Mouse (Mus musculus): ENCODE measurements around the gene Angptl2.

Angptl2 gene

DNA sequence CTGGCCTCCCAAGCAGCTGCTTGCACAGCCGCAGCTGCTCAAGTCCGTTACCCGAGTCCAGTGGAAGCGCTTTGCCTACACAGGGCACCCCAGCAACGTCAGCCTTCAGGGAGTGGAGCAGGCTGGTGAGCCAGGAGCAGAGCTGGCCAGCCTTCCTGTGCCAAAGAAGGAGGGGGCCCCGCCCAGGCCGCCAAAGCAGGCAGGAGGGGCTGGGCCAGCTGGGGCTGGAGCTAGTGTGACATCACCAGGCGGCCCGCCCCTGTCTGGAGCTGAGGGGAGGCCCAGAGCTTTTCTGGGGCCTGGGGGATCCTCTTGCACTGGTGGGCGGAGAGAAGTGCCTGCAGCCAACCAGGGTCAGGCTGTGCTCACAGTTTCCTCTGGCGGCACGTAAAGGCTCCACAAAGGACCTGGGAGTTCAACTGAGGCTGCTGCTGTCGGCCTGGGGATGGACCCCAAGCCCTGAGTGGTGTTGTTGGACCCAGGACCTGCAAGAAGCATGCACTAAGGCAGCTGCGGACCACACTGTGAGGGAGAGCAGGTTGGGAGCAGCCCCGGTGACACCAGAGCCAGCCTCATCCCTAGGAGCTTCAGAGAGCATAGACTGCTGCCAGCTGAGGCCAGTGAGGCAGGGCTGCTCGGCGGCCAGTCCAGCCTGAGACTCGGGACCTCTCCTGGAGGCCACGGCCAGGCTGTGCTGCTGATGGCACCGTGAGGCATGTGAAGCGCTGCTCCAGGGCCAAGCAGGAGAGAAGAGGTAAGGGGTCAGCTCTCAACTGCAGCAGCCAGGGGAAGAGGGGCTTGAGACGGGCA lies at the start of gene Angptl2:
Gene Angptl2, plus strand, starts transcription at position 370 of the 810 bp plus-strand sequence.
- DNase-seq (ENCODE audit: low spot score in 2 of 2): peak; percentile 79 to 91

DNA sequence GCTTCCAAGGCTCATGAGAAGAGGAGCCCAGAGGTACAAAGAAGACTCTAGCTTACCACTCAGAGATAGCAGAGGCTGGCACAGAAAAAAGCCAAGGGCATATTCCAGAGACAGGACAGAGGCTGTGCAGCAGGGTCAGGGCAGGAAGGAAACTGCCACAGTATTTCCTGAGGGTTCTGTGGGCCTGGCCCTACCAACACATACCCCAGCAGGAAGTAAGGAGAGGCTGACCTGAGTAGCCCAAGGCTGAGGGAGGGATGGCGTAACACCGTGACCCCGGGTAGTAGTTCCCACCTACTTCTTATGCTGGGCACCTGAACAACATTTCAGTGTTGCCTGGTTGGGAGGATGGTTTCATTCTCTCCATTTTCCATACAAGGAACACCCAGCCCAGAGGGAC lies 48.8 kb upstream of the Angptl2 start:
- no peak for DNase-seq (ENCODE audit: low spot score in 2 of 2)

DNA sequence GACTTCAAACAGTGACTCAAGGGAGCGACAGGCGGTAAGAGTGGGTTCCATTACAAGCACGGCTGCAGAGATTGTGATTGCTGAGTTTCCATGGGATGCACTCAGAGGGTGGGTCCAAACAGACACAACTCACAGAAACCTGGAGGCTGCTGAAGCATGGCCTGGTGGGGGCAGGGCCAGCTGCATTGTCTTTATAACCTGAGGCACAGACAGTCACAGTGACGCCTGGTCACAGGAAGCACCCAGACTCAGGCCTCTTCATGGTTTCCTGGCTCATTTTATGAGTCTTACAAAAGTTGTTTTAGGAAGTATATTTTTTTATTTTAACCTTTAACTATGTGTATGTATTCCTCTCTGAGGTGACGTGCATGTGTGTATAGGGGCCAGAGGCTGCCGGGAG lies 46.4 kb upstream of the Angptl2 start:
- DNase-seq (ENCODE audit: low spot score in 2 of 2): no peak

DNA sequence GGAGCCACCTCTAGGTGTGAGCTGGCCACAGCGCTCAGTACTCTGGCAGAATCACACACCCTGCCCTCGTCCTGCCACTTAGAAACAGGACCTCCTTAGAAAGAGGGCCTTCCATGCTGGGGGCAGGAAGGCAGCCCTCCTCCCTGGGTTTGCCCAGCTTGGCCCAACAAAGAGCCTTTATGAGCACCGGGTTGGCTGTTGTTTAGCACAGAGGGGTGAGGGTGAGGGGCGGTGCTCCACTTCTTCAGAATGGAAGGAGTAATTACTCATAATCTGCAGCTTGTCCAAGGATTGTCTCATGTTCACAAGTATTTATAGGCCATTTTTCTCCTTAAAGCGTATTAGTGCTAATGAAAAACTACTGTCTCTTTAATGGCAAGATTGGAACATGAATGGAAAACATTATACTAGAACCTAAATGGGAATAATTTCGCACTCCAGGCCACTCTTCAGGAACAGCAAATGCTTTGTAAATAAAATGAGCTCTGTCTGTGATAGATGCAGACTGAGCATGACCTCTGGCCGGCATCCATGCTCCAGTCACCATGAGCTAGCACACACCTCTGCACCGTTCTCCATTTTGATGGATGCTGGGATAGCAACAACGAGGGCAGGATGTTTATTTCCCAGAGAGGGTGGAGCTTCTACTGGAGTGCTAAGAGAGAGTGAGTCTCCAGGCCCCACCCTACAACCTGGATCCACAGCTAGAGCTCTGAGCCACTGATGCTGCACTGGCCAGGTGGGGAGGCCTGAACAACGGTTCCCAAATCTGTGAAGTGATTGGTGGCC lies 44.9 kb upstream of the Angptl2 start:
- DNase-seq (ENCODE audit: low spot score in 2 of 2): no peak

DNA sequence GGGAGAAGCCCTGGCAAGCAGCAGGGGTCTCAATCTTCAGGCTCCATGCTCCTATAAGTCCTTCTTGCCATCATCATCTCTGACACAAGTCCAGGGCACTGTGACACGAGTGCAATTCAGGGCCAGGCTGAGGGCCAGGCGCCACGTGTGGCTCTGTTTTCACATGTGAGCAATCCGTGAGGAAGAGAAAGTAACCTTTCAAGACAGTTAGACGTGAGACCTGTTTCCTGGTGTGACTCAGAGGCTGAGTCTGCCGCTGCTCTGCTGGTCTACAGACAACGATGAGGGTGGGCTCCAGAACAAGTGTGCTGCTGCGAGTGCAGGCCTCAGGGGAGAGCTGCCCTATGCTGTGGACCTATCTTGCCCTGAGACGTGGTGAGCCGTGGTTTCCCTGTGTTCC lies 42.7 kb upstream of the Angptl2 start:
- peak in 1 of 2 experiments; percentile 19 for DNase-seq (ENCODE audit: low spot score in 2 of 2)

DNA sequence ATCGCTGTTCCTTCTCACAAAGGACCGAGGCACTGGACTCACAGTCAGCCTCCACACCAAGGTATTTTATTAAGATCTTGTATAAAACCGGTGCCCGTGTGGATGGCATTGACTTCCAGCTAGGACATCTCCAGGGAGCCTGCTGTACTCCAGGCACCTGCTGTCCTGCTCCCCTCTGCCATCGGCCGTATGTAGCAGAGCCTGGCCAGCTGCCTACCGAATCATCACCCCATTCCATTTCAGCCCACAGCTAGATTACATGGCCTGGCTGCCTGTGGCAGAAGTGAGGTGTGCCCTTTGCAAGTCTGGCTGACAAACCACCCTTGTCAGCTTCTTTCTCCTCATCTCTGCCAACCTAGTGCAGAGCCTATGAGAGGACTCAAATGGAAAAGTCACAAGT lies 42.2 kb upstream of the Angptl2 start:
- DNase-seq (ENCODE audit: low spot score in 2 of 2): no peak

DNA sequence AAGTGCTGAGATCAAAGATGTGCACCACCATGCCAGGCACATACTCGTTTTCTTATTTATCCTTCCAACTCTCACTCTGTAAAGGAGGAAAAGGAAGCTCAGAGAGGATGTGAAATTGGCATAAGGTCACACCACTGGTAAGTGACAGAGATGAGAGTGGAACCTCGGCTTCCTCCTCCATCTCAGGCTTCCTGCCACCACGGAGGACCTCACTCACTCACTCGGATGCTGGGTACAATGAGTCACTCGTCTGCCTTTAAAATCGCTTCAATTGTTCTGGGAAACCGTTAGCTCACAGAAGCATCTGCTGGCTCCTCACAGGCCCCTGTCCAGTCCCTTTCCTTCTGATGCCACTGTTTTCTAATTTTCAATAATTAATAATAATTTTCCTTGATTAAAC lies 39.4 kb upstream of the Angptl2 start:
- DNase-seq (ENCODE audit: low spot score in 2 of 2): no peak

DNA sequence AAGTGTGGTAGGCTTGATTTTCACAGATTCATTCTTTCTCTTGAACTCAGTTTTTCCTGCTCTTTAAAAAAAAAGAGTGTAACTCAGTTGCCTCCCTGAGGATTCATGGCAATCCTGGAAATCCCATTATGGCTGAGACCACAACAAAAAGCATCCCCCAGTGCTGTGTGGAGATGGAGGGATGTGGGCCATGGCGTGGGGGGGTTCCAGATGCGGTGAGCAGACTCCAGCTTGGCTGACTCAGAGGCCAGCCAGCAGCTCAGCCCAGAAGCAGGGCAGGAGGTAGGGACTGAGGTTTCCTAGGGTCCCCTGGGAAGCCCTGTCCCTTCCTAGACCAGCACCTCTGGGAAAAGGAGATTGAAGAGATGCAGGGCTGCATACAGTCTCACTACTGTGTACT lies 38.9 kb upstream of the Angptl2 start:
- no peak for DNase-seq (ENCODE audit: low spot score in 2 of 2)

DNA sequence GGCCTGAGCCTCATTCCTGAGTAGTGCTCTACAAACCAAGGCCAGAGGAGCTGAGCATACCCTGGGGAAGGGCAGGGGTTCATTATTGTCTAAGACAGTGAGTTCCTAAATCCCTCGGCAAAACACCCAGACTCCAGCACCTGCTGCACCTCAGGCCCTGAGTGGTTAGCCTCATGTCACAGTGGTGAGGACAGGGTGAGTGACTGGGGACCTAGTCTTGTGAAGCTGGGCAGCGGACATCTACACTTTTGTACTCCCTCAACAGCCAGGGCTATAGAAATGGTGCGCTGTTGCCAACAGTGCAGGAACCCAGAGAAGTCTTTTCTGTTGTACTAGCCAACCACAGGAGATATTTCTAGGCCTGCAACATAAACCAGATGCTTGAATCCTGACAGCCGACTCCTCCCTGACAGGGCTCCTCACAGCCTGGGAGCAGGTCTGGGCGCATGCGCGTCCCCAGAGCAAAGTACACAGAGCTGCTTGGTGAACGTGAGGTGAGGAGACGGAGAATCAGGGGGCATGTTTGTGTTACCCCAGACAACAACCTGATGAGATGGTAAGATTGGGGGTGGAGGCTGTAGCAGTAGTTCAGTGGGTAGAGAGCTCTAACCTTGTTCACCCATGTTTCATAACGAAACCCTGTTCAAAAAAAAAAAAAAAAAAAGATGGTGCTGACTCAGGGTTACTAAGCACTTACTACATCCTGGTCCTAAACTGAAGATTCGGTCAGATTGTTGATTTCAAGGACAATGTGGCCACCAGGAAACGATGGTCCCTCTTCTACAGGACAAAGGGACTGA lies 38.2 kb upstream of the Angptl2 start:
- DNase-seq (ENCODE audit: low spot score in 2 of 2): peak in 1 of 2 experiments; percentile 36

DNA sequence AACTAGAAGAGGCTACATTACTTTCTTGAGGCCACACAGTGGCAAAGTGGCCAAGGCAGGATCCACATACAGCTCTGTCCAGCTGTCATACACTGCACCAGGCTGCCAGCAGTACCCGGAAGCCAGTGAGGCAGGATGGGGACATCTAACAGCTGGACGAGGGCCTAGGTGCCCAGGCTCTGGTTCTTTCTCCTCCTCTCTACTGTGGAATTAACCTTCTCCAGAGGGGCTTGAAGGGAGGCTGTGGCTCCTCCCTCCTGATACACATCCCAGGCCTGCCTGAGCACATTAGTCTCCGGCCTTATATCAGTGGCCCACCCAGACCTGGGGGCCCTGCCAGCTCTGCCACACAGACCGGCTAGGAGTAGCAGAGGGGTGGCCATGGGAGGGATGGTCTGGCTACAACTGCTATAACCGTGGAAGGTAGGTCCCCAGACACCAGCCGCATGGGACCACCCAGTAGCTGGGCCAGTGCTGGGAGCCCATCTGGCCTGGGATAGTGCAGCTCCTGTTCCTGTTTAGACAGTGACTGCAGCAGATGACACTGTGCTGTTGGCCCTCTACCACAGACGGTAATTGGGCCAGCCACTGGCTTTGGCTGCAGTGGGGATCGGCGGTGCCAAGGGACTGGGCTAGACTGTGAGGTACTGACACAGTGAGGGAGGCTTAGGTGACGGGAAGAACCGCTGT lies 37.5 kb upstream of the Angptl2 start:
- peak in 1 of 2 experiments; percentile 20 for DNase-seq (ENCODE audit: low spot score in 2 of 2)

DNA sequence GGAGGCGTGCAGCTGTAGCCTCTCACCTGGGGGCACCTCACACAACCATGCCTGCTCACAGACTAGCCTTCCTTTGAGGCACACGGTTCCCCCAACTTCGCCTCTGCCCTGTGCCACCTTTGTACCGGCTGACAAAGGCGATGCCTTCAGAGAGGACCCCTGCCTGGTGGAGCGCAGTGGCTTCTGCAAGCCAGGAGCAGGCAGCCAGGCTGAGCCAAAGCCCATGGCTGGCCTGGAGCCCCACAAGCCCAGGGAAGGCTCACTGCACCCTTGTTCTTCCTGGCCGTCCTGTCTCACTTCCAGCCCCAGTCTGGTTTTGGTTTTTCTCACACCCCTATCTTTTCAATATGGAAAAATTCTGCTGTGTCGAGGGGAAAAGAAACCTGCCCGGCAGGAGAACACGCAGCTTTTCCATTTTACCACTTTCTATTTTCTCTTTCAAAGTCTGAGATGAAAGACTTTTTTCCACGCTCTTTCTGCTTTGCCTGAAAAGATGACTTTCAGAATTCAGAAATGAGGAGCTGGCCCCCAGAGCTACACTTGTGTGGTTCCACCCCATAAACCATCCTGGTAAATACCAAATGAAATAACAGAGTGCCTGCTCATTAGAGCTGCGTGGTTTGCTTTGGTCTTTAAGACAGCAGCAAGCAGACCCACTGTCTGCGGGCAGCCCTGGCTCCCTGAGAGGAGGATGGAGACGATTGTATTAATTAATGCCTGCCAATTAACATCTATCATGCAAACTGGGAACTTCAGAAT lies 36.5 kb upstream of the Angptl2 start:
- no peak for DNase-seq (ENCODE audit: low spot score in 2 of 2)

DNA sequence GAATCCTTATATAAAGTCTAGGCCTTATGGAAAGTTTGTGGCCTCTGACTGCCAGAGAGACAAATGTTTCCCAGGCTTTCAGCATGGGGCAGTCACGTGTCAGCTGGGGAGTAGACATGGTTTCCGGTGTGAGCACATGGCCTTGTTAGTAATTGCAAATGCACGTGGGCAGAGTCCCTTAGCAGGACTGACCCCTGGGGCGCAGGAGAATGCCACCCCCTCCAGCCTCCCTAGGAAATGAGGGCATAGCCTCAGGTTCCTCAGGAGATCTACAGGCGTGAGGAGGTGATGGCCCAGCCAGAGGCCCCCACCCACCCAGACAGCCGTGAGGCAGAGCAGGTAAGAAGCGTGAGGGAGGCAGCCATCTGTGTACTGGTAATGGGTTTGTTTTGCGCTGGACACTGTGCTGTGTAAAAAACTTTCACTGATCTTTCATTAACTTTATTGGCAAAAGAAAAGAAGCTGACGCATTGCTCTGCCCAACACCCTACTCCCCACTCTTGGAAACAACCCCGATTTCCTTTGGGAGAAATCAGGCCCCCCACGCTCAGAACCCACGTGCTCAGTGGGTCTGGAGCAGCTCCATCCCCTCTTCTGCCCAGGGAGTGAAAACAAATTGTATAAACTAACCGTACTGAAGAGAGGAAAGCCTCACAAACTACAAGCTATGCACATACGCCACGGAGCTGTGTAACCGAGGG lies 35.8 kb upstream of the Angptl2 start:
- peak in 1 of 2 experiments; percentile 41 for DNase-seq (ENCODE audit: low spot score in 2 of 2)

DNA sequence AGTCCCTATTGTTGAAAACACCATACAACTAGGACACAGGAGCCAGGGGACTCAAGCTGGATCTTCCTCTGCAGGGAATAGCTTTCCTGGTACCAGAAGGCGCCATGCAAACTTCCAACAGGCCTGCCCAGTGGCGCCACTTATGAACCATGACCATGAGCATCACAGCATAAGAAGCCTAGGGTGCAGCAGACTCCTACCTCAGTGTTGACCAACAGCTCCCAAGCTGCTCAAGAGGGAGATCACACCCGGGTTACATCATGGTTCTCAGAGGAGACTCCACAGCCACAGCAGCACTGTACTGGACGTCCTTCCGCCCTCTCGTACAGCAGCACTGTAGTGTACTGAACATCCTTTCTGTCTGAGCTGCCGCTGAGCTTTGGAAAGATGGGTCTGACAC lies 32.5 kb upstream of the Angptl2 start:
- no peak for DNase-seq (ENCODE audit: low spot score in 2 of 2)

DNA sequence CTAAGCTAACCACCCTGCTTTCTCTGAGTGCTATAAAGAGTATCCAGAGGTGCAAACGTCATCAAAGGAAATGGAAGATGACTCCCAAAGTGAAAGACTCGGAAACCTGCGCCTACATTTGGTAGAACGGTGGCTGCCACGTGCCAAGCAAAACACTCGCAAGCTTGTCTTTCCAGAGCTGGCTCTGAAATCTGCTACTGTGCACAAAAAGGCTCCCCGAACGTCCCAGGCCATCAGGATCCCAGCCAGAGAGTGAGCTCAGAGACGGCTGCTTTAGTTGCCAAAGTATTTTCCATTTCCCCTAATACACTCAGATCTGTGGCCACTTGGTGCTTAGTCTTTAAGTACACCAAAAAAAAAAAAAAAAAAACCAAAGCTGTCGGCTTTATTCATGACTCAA lies 31.2 kb upstream of the Angptl2 start:
- peak in 1 of 2 experiments; percentile 45 for DNase-seq (ENCODE audit: low spot score in 2 of 2)

DNA sequence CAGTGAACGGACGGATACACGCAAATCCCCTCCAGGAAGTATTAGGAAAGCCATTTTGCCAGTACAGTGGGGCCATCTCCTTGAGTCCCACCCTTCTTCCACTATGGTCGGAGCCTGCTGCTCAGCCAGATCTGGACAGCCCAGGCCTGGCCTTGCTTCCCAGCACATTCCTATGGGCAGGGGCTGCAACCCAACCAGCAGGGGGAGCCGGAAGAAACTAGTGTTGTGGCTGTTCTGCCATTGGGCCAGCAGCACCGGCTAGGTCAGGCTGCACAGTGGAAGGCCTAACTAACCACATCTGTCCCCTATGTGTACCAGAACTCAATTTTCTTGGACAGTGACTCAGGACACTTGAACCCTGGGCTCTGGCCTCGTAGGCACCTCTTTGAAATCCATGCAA lies 30.6 kb upstream of the Angptl2 start:
- DNase-seq (ENCODE audit: low spot score in 2 of 2): no peak

DNA sequence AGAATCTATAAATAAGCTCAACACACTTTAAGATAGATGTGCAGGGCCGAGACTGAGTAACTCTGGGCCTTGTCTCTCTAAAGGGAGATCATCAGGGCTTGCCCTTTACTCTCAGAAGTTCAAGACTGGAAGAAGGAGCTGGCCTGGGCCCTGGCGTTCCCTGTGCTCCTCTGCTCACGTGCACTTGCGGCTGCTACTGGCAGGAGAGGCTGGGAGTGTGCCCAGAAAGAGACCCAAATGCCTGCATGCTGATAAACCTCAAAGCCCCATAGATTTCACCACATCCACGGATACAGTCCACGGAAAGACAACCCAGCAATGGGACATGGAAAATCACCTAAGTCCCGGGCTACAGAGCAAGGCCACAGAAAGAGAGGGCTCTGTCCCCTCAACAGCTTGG lies 29.4 kb upstream of the Angptl2 start:
- DNase-seq (ENCODE audit: low spot score in 2 of 2): peak in 1 of 2 experiments; percentile 57

DNA sequence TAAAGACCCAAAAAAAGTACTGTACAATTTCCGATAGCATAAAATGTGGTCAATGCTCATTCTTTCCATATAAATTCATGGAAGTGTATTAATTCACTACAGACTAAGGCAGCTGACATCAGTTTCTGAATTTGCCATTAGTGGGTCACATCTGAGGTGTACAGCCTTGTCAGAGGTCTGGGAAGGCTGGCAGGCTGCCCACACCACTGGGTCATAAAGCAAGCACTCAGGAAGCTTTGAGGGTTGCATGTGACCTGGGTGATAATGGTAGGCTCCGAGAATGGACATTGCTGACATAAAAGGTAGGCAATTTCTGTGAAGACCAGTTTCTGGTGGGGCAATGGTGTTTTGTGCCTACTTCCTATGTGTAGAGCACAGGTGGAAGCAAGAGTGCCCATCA lies 28.0 kb upstream of the Angptl2 start:
- DNase-seq (ENCODE audit: low spot score in 2 of 2): no peak

DNA sequence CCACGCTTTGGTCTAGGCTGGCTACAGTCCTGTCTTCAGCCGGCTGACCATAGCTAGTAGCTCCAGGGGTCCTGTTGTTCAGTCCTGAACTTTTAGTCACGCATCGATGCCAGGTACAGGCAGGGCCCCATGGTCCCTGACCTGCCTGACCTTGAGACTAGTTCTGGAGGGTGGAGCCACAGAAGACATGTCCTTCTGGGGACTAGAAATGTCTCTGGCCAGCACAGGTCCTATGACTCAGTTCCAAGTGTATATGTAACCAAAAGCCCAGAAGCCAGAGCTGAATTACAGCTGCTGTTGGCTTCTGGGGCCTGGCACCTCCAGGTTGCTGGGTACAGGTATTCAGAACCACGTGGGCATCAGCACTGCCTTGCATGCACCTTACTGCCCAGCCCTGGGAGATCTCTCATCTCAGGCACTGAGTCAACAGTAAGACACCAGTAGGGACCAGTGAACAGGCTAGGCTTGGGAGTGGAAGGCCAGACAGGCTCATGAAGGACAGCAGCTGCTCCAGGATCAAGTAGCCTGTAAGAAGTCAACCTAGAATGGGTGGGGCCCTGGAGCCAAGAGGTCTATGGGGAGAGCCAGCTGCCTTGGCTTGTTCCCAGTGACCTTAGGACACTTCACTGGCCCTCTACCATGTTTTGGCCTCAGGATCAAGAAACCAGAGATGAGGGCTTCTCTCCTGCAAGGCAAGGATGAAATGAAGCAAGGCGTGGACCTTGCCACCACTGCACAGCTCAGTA lies 26.8 kb upstream of the Angptl2 start:
- DNase-seq (ENCODE audit: low spot score in 2 of 2): peak in 1 of 2 experiments; percentile 38

DNA sequence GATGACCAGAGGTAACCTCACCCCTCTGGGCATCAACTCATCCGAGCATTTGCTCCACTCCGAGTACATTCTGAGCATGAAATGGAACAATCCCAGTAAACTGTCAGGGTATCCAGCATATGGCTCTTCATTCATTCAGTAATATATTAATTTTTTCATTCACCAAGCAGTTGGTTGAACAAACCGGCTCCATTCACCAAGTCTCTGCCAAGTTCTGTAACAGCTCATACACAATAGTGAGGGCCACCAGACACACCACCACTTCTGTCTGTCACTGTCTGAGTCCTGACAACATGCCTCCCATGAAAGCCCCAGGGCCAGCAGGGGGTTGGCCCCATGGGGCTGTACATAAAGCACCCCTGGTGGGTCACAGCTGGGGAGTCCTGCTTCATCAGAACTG lies 25.9 kb upstream of the Angptl2 start:
- DNase-seq (ENCODE audit: low spot score in 2 of 2): no peak

All from urinary bladder, postnatal 36 days (tissue).